Mouse (Mus musculus) 416B (cell line): ENCODE measurements around the gene Rbm38.

Experiments used
- DNase-seq: peaks from one replicate; pipeline ENCODE4 v3.0.0; 2011; ENCODE audit warnings: low read depth

The Rbm38 gene

GRCm38 (mm10) chr2:173014741-173015287 lies 5.5 kb upstream of the Rbm38 start:
- no peak for DNase-seq

- DNase-seq, result peak; percentile 97
These were observed 2.4 kb upstream of the Rbm38 start for GRCm38 (mm10) chr2:173017940-173018339.

DNA sequence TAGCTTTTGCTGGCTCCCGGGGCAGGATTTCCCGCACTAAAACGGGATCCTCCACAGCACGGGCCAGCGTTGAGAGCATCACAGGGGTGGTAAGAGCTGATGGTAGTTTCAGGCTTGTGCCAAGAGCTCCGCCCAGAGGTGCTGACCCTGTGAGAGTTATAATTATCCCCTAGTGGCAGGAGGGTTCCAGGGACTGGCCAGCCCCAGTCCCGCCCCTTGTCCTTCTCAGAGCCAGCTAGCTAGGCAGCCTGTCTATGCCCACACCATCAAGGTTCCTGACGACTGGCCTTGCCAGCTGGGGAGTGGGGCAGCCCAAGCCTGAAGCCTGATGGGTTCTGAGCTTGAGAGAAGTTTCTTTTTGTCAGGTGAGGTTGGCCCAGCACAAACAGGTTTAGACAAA lies 1.7 kb upstream of the Rbm38 start:
- peak; percentile 85 for DNase-seq

DNA sequence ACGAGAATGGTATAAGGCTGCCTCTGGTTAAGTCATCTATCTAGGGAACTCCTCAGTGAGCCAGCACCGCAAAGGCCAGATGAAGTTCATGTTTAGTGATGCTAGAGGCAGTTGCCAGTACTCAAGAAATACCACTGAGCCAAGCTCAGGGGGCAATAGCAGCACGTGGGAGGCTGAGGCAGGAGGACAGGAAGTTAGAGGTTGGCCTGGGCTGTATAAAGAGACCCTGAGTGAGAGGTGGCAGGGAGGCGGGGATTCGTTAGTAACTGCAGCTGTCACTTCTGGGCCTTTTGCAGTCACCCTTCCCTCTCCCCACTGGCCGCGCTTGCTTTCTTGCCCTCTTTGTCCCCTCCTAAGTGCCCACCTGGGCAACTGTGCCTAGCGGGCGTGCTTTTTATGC lies 976 bp upstream of the Rbm38 start:
- DNase-seq, result peak; percentile 84

DNA sequence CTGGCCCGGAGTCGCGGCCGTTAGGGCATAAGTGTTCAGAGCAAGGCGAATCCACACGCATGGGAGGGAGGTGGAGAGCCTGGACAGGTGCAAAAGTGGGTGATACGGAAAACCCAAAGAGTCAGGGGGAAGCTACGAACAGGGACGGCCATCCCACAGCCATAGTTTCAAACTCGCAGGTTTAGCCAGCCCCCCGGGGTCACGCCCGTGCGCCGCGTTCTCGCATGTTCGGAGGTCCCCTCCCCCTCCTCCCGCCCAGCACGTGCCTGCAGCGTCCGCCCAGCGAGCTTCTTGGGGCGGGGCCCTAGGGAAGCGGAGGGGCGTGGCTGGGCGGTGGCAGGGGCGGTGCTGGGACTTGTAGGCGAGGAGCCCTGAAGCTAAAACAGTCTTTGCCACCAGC lies 508 bp upstream of the Rbm38 start:
- DNase-seq, result peak; percentile 92

DNA sequence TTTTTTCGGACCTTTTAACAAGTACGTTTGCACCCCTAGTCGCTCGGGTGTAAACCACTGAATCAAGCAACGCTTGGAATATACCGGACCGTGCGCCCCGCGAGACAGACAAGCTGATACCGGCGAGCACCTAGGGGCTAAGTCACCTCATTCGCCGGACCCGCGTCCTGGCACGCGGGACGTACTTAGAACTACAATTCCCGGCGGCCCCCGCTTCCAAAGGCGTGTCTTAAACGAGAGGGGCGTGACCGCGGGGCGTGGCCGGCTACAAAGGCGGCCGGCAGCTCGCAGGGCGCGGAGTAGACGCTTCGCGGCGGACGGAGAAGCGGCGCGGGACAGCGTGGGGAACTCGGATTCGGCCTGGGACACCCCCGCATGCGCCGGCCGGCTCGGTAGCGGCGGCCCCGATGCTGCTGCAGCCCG lies 1.3 kb downstream of the Rbm38 start:
- DNase-seq, result peak; percentile 93

- peak; percentile 56 for DNase-seq
These were observed 1.9 kb downstream of the Rbm38 start for GRCm38 (mm10) chr2:173022056-173022681.

GRCm38 (mm10) chr2:173022813-173023212 lies 2.5 kb downstream of the Rbm38 start:
- no peak for DNase-seq

DNA sequence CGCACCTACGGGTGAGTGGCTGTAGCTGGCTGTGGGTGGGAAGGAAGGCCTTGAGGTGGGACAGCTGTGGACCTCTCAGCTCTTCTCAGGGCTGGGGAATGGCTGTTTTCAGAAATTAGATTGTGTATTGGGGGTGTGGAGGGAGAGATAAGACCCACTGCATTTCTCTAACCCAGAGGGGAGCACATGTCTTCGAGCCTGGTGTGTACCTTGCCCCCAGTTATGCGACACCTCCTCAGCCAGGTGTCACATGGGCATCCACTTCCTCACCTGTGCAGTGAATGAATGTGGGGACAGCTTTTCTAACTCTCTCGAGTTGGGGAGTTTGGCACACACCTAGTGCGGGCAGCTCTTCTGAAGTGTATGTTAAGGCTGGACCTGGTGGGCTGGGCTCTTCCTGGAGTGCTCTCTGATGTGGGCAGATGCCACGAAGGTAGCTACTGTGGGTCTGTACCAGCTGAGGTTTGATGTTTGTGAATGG lies 3.1 kb downstream of the Rbm38 start:
- no peak for DNase-seq

DNA sequence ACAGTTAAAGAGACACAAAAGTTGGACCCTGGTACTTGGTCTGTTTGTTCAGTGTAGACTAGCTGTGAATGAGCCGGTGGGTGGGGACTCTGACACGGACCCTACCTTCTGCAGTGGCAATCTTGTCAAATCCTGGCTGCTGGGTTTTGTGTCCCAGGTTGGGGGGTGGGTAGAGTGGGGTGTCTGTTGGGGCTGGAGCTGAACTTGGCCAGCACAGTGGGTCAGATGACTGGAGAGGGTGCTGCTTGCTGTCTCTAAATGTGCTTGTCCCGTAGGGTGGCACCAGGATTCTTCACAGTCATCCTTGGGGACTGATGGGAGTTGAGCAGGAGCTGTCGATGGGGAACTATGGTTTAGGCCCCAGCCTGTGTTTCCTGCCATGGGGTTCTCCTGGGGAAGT lies 3.7 kb downstream of the Rbm38 start:
- DNase-seq, result no peak

GRCm38 (mm10) chr2:173024392-173024791 lies 4.1 kb downstream of the Rbm38 start:
- DNase-seq, result no peak

GRCm38 (mm10) chr2:173024938-173025337 lies 4.6 kb downstream of the Rbm38 start:
- no peak for DNase-seq

DNA sequence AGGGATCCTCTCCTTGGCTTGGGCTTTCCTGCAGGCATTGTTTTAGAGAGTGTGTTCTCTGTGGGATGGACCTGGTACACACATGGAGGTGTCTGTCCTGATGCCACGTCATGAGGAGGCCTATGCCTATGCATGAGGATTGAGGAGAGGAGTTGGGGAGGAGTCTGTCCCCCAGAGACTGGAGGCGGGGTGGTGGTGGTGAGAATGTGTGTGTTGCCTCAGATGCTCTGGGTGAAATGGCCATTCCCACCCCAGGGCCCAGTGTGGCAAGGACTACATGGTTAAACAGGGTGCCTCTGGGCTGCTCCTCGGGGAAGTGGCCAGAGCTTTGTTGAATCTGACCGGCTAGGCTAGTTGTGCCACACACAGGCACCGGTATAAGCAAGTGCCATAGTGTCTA lies 6.0 kb downstream of the Rbm38 start:
- DNase-seq, result no peak

DNA sequence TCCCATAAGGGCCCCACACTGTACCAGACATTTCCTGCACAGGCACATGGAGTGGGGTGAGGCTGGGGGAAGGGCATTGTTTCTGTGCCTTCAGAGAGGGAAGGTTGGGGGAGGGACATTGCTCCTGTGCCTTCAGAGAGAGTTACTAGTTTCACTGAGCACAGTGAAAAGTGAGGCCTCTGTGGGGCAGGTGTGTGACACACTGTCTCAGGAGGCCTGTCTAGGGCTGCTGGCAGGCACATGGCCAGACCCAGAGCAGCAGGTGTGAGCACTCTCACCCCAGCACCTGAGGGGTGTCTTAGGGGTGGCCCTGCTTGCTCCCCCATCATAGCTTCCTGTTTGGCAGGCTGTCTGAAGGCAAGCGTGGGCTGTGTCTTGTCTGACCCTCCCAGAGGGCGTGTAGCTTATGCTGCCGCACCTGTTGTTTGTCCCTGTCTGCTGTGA lies 6.4 kb downstream of the Rbm38 start:
- DNase-seq, result no peak

DNA sequence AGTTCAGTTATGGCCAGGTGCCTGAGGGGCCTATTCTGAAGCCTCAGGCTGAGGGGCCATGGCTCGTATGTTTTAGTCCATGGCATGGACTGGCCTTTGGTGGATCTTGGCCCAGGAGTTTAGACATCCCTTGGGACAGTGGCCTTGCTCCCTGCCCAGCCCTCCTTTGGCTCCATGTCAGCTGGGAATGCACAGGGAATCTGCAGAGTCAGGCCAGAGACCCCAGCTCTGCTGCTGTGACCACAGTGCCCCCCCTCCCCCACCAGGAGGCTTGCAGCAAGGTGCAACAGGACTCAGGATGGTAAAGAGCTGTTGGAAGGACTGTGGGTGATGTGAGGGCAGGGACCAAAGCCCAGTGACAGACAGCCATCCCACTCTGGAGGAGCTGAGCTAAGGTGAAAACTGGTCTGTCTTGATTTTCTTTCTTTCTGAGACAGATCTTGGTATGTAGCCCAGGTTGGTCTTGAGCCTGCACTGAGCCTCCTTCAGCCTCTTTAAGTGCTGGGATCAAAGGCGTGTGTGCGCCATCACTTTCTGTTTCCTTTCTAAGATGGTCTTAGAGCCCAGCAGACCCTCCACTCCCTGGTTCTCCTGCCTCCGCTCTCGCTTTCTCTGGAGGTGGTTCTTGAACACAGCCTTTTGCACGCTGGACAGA lies 7.0 kb downstream of the Rbm38 start:
- no peak for DNase-seq

DNA sequence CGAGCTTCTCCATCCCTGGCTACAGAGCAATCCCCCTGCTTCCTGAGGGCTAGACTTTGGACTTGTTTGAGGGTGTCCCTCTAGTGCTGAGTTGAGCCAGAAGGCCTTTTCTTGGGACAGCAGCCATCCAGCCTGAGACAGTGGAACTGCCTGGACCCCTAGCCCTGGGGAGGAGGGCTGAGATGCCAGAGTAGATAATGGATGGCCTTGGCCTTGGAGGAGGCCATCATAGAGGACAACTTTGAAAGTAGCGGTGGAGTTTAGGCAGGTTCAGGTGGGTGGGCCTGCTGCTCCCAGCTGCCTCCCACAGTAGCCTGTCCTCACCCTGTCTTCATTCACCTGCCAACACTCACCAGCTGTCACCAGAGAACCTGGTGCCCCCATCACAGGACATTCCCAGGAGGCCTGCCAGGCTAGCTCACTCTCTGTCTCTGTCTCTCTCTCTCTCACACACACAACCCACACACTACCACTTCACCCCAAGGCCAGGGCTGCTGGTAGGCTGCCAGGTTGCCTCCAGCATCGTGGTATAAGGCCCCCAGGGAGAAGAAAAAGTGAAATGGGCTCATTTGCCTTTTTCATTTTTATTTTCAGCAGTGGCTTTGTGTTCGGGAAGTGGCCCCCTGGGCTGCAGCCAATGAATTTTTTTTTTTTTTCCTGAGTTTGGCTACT lies 7.7 kb downstream of the Rbm38 start:
- DNase-seq, result peak; percentile 75

GRCm38 (mm10) chr2:173028508-173029031 lies 8.3 kb downstream of the Rbm38 start:
- no peak for DNase-seq

DNA sequence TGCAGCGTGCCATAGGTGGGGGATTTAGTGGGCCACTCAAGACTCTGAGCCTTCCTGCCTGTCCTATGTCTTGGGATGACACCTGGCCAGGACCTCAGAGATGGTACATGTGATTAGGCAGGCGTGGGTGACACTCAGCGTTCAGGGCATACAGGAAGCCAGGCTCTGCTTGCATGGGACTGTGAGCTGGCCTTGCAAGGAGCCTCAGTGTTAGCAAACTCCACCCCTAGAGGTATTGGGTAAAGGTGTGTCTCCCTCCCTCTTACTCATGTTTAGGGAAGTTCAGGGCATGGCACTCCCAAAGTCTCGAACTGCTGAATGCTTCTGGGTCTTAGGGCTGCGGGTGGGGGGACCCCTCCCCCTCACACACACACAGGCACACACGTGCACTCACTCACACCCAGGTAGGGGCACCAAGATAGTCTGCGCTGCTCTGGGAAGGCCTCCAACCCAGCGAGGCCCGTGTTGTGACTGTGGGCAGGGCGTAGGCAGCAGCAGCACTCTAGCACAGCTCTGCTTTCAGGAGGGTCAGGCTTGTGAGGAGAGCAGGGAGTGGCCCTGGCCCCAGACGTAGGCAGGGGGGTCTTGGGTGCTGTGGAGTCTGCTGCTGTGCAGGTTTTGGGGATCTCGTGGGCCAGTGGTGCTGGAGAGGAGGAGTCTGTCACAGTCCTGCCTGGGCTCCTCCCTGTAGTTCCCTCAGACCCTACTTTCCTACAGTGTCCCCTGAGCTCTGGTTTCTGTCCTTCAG lies 10.5 kb downstream of the Rbm38 start:
- DNase-seq, result no peak

DNA sequence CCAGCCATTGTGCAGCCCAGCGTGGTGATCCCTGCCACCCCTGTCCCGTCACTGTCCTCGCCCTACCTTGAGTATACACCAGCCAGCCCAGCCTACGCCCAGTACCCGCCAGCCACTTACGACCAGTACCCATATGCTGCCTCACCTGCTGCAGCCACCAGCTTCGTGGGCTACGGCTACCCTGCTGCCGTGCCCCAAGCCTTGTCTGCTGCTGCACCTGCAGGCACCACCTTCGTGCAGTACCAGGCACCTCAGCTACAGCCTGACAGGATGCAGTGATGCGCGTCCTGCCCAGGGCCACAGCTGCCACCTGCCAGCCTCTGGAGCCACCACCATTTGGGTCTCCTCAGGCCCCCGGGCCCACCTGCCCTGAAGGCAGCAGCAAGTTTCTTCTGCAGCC lies 13.2 kb downstream of the Rbm38 start:
- no peak for DNase-seq

DNA sequence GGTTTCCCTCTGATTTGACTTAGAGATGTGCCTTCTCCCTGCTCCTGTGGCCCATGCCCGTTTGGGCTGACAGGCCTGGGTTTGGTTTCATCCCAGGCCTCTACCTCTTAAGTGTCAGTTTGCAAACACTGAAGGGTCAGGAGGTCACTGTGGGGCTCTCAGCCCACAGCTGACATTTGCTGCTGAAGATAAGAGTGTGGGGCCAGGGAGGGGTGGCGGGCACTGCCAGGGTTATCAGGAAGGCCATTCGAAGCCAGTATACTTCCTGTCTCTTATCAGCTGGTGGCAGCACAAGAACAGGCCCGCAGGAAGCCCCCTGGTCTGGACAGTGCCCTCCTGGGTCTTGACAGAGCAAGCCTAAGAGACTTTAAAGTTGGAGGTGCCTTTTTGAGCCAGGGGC lies 14.7 kb downstream of the Rbm38 start:
- peak; percentile 99 for DNase-seq

DNA sequence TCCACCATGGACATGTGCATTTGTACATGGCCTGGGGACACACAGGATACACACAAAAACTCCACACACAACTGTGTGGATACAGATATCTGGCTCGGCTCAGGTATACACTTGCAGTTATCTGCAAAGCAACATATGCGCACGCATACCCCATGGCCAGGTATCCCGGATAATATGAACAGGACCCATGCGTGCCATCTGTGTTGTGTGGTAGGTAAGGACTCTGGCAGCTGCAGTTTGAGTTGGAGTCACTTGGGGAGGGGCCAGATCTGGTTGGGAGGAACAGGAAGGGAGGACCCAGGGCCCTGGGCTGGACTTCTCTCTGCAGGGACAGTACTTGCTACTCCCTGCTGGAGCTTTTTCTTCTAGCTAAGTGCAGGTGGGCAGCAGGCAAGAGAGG lies 15.4 kb downstream of the Rbm38 start:
- DNase-seq, result peak; percentile 51

DNA sequence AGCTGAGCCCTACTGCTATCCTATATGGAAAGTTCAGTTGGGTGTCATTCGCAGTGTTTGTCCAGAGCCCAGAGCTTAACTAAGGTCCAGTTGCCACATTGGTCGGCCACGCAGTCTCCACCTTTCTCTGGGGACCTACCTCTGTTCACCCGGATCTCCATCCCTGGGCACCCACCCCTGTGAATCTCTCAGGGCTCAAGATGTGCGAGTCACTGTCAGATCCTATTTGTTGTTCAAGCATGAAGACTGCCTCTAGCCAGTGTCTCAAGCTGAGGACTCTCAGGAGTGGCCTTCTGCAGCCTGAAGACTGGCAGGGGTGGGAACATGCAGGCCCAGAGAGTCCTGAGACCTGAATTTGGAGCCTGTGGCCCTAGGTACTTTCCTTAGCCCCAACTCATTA lies 15.8 kb downstream of the Rbm38 start:
- no peak for DNase-seq
